Mouse (Mus musculus): ENCODE measurements around the gene Tmtc4. TPM values are rescaled to one million over a fixed set of nuclear protein-coding genes. Genes with fewer than 3 reads are reported as not detected.

Gene Tmtc4
- 10 to 100 TPM in 1 of 2 experiments, 1 to 10 TPM in 1; 9.1 to 21.6 TPM for total RNA-seq (2021)
- long read RNA-seq, experiment 1, transcript Tmtc4-201 (18 exons, 3,416 nt): major isoform, 7 of 10 reads
- long read RNA-seq, experiment 1, partial matches to known transcripts: 2 of 10 reads
- long read RNA-seq, experiment 1, other reads (novel, unspliced or antisense): 1 of 10 reads
- long read RNA-seq, experiment 2, partial matches to known transcripts: 0 of 4 reads
- long read RNA-seq, experiment 2, other reads (novel, unspliced or antisense): 3 of 4 reads

DNA sequence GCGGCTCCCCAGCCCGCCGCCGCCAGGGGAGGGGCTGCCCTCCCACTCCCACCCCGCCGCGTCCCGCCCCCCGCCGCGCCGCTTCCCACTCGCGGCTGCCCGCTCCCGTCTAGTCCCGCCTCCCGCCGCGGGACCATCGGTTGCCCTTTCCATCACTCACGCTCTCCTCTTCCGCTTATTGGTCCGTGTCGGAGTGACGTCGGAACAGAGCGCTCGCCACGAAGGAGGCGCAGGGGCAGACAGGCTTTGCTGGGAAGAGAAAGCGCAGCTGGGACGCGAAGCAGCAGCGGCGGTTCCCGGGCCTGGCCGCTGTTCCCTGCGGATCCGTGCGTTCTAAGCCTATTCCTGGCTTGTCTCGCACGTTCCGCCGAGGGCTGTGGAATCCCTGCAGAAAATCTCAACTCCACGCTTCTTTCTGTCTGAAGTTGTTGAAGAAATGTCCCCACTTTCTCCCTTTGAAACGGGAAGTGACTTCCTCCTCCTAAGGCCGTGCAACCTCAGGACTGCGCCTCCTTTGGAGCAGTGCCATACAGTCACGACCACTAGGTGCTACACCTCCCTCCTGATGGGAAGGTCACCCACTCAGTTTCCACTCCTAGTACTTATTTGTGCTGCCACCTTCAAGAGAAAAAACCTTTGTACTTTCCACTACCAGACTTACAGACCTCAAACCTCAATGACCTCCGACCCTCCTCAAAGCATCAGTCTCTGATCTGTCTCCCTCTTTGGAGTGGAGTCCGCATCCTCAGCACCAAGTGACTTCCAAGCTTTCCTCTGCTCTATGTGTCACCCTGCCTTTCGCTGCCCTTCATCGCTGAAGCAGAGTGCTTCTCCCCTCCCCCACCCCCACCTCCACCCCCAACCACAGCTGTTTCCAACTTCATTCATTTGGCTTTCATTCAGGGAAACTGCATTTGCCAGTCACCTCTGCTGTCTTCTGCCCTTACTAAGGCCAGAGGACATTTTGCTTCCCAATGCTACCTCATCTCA, at the start of gene Tmtc4:
Tmtc4 (minus strand) TSS at position 810 of the 990 bp plus-strand sequence.
- DNase-seq: peak; percentile 96

- peak in 1 of 2 experiments; percentile 7 for DNase-seq
These were observed 48.6 kb upstream of the Tmtc4 start for GRCm38 (mm10) chr14:123032435-123032834.

- peak; percentile 15 to 25 for DNase-seq
These were observed 44.0 kb upstream of the Tmtc4 start for GRCm38 (mm10) chr14:123027876-123028275.

DNA sequence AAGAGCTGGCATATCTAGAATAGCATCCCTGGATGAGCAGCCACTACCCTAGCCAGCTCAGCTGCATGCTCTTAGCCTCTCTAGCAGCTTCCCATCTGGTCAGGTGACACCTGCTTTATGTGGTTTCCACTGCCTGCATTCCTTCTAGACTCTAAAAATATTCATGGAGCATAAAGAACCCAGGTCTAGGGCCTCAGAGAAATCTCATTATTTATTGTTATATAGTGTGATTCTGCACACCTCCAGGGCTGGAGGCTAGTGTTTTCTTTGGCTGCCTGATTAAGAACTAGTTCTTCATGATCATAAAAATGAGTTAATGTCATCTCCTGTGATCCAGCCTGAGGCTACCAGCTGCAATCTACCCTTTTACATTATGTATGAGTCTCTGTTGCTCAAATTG, 39.1 kb upstream of the Tmtc4 start:
- no peak for DNase-seq

DNA sequence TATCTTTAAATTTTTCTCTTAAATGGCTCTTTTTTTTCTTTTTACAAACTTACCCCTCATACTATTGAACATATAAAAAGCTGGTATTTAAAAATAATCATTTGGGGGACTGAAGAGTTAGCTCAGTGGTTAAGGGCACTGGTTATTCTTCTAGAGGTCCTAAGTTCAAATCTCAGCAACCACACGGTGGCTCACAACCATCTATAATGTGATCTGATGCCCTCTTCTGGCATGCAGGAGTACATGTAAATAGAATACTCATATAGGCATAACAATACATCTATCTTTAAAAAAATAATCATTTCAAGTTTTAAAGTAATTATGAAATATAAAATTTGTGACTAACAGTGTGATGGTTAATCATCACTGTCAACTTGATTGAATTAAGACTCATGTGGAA, 32.5 kb upstream of the Tmtc4 start:
- no peak for DNase-seq

DNA sequence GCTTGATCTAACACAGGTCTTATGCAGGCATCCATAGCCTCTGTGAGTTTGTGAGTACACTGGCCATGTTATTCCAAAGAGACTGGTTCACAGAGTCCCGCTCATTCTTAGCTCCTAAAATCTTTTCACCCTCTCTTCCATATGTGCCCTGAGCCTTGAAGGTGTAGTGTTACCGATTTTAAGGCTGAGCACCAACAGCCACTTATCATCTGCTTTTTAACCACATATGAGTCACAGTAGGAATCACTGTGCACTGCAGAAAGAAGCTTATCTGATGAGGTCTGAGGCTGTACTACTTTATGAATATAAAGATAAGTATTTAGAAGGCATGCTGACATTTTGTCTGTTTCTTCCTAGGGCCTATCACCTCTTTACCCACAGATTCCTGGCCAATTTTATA, 31.9 kb upstream of the Tmtc4 start:
- no peak for DNase-seq

GRCm38 (mm10) chr14:123009108-123010018, 25.5 kb upstream of the Tmtc4 start:
- no peak for DNase-seq

GRCm38 (mm10) chr14:123008672-123009071, 24.8 kb upstream of the Tmtc4 start:
- no peak for DNase-seq

GRCm38 (mm10) chr14:123003715-123004114, 19.9 kb upstream of the Tmtc4 start:
- DNase-seq: no peak

DNA sequence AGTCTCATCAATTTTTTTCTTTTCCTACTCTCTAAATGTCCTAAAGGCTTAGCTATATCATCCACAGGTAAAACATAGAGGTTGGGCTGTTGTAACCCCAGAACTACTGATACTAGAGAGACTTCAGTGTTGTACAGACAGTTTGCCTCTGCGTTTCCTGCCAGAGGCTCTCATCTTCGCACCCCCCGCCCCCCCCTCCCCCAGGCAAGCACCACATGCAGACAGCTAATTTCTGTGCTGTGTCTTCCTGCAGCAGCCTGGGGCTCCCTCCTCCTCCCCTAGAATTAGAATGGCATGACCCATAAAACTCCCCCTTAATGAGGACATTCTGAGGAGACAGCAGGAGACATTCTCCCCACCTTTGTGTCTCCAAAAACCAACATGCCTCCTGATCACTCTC, 17.6 kb upstream of the Tmtc4 start:
- no peak for DNase-seq

DNA sequence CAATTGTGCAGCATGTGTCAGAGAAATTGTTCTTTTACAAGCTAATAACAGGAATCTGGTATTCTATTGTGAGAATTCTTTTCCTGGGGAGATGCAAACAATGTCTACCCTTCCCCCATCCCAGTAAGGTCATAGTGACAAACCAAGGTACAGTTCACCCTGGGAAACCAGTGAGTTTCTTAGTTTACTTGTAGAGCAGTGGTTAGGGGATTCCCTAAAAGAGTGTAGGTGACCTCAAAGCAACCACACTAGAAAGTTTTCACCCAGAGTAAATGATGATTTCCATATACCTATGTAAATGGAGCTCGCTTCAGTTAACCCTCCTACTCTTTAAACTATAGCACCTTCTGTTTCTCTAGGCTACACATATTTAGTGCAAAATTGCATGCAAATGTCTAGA, 13.6 kb upstream of the Tmtc4 start:
- no peak for DNase-seq

- no peak for DNase-seq
These were observed 10.1 kb upstream of the Tmtc4 start for GRCm38 (mm10) chr14:122993935-122994334.

DNA sequence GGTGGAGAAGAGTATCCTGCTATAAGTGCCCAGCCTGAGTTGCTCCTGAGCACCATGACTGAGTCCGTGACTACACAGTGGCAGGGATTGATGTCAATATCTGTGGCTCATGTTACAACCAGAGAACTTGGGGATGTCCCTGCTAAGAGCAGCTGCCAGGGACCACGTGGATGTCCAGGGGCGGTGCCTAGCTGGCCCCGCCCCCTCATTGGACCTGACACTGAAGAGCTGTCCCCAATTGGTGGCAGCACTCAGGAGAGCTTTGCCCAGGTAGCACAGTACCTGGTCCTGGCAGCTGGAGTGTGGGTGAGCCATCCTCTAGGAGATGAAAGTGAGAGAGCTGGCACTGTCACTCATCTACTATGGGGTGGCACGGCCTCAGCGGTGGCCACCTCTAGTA, 9.1 kb upstream of the Tmtc4 start:
- DNase-seq: no peak

- DNase-seq: peak; percentile 42 to 49
These were observed 6.8 kb upstream of the Tmtc4 start for GRCm38 (mm10) chr14:122990521-122991052.

GRCm38 (mm10) chr14:122986404-122986803, 2.6 kb upstream of the Tmtc4 start:
- DNase-seq: no peak

DNA sequence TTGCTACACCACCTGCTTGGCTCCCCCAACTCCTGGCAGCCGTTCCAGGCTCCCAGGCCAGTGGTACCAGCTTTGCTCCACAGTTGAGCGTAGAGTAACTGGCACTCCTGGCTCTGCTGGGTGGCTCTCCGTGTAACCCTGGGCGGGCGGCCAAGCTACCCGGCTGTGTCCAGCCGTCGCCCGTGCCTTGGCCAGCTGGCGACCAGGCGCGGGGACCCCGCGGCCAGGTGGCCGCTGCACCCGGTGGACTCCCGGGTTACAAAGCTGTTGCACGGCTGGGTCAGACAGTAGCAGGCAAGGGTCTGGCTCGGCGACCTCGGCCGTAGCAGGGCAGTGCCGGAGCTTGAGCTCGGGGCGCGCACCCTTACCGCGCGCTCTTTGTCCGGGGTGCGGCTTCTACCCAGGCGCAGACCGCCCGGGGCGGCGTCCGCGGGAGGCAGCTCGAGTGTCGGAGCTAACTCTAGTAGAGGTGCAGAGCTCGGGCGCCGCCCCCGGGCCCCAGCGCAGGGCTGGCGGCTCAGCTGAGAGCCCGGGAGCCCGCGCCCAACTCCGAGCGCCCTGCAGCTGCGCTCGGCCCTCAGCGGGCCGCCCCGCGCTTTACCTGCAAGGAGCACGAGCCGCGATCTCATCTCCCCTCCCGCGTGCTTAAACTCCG, 1.1 kb downstream of the Tmtc4 start:
- DNase-seq: peak; percentile 87 to 91

DNA sequence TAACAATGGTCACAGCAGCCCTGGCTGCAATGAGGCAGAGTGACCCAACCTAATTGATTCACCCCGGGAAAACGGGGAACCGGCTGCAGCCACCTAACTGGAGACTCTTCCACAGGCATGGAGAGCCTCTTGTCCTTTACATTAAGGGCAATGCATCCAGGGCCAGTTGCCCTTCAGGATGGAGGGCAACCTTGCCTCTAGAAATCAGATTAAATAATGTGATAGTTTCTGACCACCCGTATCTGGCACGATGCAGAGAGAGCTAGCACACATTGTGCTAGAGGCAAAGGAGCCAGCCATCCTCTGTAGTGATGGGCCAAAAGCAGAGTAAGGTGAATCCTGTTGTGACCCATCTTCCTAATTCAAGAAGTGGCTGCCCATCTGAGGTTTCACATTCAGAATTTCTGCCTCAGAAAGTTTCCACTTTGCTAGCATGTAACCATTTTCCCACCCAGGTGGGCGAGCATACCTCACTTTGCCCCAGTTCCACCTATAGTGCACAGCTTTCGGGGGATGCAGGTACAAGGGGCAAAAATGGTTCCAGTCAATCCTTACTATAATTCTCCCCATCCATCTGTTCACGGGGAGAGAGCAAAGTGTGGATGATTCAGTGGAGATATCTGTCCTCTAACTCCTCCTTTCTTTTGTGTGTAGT, 1.9 kb downstream of the Tmtc4 start:
- DNase-seq: no peak

GRCm38 (mm10) chr14:122978871-122979270, 5.0 kb downstream of the Tmtc4 start:
- DNase-seq: no peak

GRCm38 (mm10) chr14:122977797-122978140, 6.1 kb downstream of the Tmtc4 start:
- DNase-seq: no peak

DNA sequence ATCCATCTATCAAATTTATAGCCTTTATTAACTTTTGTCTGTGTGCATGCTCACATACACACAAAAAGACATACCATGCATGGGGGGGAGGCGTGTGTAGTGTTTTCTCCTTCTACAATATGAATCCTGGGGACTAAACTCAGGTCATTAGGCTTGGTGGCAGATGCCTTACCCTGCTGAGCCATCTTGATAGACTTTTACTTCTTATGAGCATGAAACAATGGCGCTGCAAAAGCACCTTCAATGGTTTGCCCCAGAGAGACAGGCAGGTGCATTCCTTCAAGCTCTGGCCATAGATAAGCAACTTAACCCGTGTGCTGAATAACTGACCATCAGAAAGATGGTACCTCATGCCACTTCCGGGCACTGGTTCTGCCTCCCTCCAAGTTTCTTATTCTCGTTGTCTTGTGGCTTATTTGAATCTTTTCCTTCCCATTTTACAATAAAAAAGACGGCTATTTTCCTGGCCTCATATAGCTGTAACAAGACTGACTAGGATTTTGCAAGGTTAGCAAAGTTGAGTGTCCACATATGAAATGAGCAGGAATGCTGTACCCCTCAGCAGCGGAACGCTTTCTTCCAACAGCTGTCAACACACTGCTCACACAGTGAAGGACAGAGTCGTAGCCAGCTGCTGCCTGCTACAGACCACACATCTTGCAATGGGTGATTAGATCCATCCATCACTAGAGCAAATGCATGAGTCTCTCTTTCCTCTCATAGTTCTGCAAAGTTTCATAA, 6.6 kb downstream of the Tmtc4 start:
- DNase-seq: no peak

All from adrenal gland, postnatal 36 days (tissue).